Mouse (Mus musculus) limb, embryonic 10.5 days (tissue): Measurements from ENCODE around the gene Zc2hc1b. TPM values are rescaled to one million over a fixed set of nuclear protein-coding genes. Genes with fewer than 3 reads are reported as not detected.

Source experiments
- DNase-seq: peaks from one replicate; pipeline ENCODE4 v3.0.0-alpha.2; 2017; ENCODE audit warnings: low spot score
- H3K27ac ChIP-seq: fragments of 300-500 bp; sonication (generic); 2 replicates; pipeline ENCODE4 v1.5.1; 2016; ENCODE audit warnings: mild to moderate bottlenecking
- H3K27me3 ChIP-seq: fragments of 300-500 bp; sonication (generic); 2 replicates; pipeline ENCODE4 v1.6.1; 2016; ENCODE audit warnings: low read depth, mild to moderate bottlenecking; ENCODE audit not compliant: poor library complexity, severe bottlenecking
- H3K36me3 ChIP-seq: fragments of 300-500 bp; sonication (generic); 2 replicates; pipeline ENCODE4 v1.6.1; 2016; ENCODE audit warnings: mild to moderate bottlenecking, moderate library complexity
- H3K4me1 ChIP-seq: fragments of 300-500 bp; sonication (generic); 2 replicates; pipeline ENCODE4 v1.6.1; 2016
- H3K4me3 ChIP-seq: fragments of 300-500 bp; sonication (generic); 2 replicates; pipeline ENCODE4 v1.5.1; 2016; ENCODE audit warnings: mild to moderate bottlenecking, moderate library complexity
- H3K9me3 ChIP-seq: fragments of 300-500 bp; sonication (generic); replicated peaks from 2 replicates; pipeline ENCODE4 v1.6.1; 2016; ENCODE audit warnings: mild to moderate bottlenecking
- WGBS: fragments of 180-500 bp; shearing (Covaris S2); methylation state at CpG from one replicate; pipeline ENCODE4 v1.1.7; 2016; 5-methylcytosine and 5-hydroxymethylcytosine counted together
- polyA plus RNA-seq: library from polyadenylated mRNA; unstranded; fragments of >200 nt; fragmentation: Nextera tagmentation; extraction: Ambion mirVana; gene quantifications from 2 replicates; pipeline ENCODE4 v1.2.1, GENCODE M21; 2016

Gene Zc2hc1b
- not detected in 2 replicates for polyA plus RNA-seq

- no peak within 1 kb of the TSS for H3K27ac ChIP-seq
- peaks cover 70% of the 10 kb centered on the region for H3K36me3 ChIP-seq
- H3K27me3 ChIP-seq: no peaks in the 10 kb centered on the region
- H3K9me3 ChIP-seq: no peaks in the 10 kb centered on the region
- no peak for DNase-seq
- H3K4me3 ChIP-seq: no peak within 1 kb of the TSS
- peaks cover 3% of the 10 kb centered on the region for H3K4me1 ChIP-seq
- 85% methylated on average over 7 of the region's 7 CpGs for WGBS
Observed at GRCm38 (mm10) chr10:13177973-13178624, at the start of gene Zc2hc1b. Gene Zc2hc1b (minus strand): TSS chr10:13178023.

- Histone ChIP-seq H3K27ac (no peak overlapping the region), H3K36me3 (peaks cover 20% of the 10 kb centered on the region; the same call in 1 of the 2 replicates), H3K4me3 (no peak overlapping the region), H3K4me1 (no peaks in the 10 kb centered on the region), H3K9me3 (no peaks in the 10 kb centered on the region), H3K27me3 (no peaks in the 10 kb centered on the region)
- 91% methylated on average over 7 of the region's 7 CpGs for WGBS
- DNase-seq: no peak
Observed at GRCm38 (mm10) chr10:13225377-13226063, 47.7 kb upstream of the Zc2hc1b start.

- WGBS: 89% methylated on average over 3 of the region's 3 CpGs
- Histone ChIP-seq H3K27me3 (no peaks in the 10 kb centered on the region), H3K27ac (no peak overlapping the region), H3K4me1 (no peaks in the 10 kb centered on the region), H3K9me3 (no peaks in the 10 kb centered on the region), H3K36me3 (peaks cover 17% of the 10 kb centered on the region; the same call in 1 of the 2 replicates), H3K4me3 (no peak overlapping the region)
- no peak for DNase-seq
Observed at GRCm38 (mm10) chr10:13222135-13222534, 44.3 kb upstream of the Zc2hc1b start.

GRCm38 (mm10) chr10:13220061-13220460 is 42.2 kb upstream of the Zc2hc1b start:
- Histone ChIP-seq H3K36me3 (peaks cover 17% of the 10 kb centered on the region; the same call in 1 of the 2 replicates), H3K4me1 (no peaks in the 10 kb centered on the region), H3K27me3 (no peaks in the 10 kb centered on the region), H3K27ac (no peak overlapping the region), H3K9me3 (no peaks in the 10 kb centered on the region), H3K4me3 (no peak overlapping the region)
- WGBS: 73% methylated on average over 1 of the region's 1 CpGs
- DNase-seq: no peak

GRCm38 (mm10) chr10:13213956-13214355 is 36.1 kb upstream of the Zc2hc1b start:
- H3K4me1 ChIP-seq: 0 out of 2 replicates have a peak, but pooled peaks cover 3% of the 10 kb centered on the region
- no peaks in the 10 kb centered on the region for H3K9me3 ChIP-seq
- H3K27ac ChIP-seq: no peak overlapping the region
- 86% methylated on average over 12 of the region's 12 CpGs for WGBS
- H3K36me3 ChIP-seq: peaks cover 9% of the 10 kb centered on the region; the same call in 1 of the 2 replicates
- no peak overlapping the region for H3K4me3 ChIP-seq
- H3K27me3 ChIP-seq: no peaks in the 10 kb centered on the region
- DNase-seq: no peak

GRCm38 (mm10) chr10:13212829-13213228 is 35.0 kb upstream of the Zc2hc1b start:
- Histone ChIP-seq H3K36me3 (peaks cover 9% of the 10 kb centered on the region; the same call in 1 of the 2 replicates), H3K4me3 (no peak overlapping the region), H3K27ac (no peak overlapping the region), H3K9me3 (no peaks in the 10 kb centered on the region), H3K4me1 (0 out of 2 replicates have a peak, but pooled peaks cover 3% of the 10 kb centered on the region), H3K27me3 (no peaks in the 10 kb centered on the region)
- DNase-seq: no peak
- WGBS: 71% methylated on average over 6 of the region's 6 CpGs

- no peak for DNase-seq
- no peak overlapping the region for H3K4me3 ChIP-seq
- 0 out of 2 replicates have a peak, but pooled peaks cover 3% of the 10 kb centered on the region for H3K4me1 ChIP-seq
- 85% methylated on average over 9 of the region's 9 CpGs for WGBS
- no peaks in the 10 kb centered on the region for H3K27me3 ChIP-seq
- H3K36me3 ChIP-seq: peaks cover 9% of the 10 kb centered on the region; the same call in 1 of the 2 replicates
- H3K27ac ChIP-seq: no peak overlapping the region
- no peaks in the 10 kb centered on the region for H3K9me3 ChIP-seq
Observed at GRCm38 (mm10) chr10:13212326-13212725, 34.5 kb upstream of the Zc2hc1b start.

- Histone ChIP-seq H3K4me1 (0 out of 2 replicates have a peak, but pooled peaks cover 3% of the 10 kb centered on the region), H3K9me3 (no peaks in the 10 kb centered on the region), H3K27ac (no peak overlapping the region), H3K4me3 (no peak overlapping the region), H3K36me3 (peaks cover 9% of the 10 kb centered on the region; the same call in 1 of the 2 replicates), H3K27me3 (no peaks in the 10 kb centered on the region)
- DNase-seq: no peak
- 73% methylated on average over 8 of the region's 8 CpGs for WGBS
Observed at GRCm38 (mm10) chr10:13209930-13210637, 32.3 kb upstream of the Zc2hc1b start.

GRCm38 (mm10) chr10:13209506-13209905 is 31.7 kb upstream of the Zc2hc1b start:
- DNase-seq: no peak

GRCm38 (mm10) chr10:13209061-13209460 is 31.2 kb upstream of the Zc2hc1b start:
- no peak overlapping the region for H3K27ac ChIP-seq
- 89% methylated on average over 4 of the region's 4 CpGs for WGBS
- H3K4me3 ChIP-seq: no peak overlapping the region
- no peaks in the 10 kb centered on the region for H3K27me3 ChIP-seq
- H3K9me3 ChIP-seq: no peaks in the 10 kb centered on the region
- H3K36me3 ChIP-seq: peaks cover 5% of the 10 kb centered on the region; the same call in 1 of the 2 replicates
- no peak for DNase-seq
- H3K4me1 ChIP-seq: 0 out of 2 replicates have a peak, but pooled peaks cover 3% of the 10 kb centered on the region

More at GRCm38 (mm10) chr10:13209506-13209905, 31.7 kb upstream of the Zc2hc1b start:
- Histone ChIP-seq H3K9me3 (no peaks in the 10 kb centered on the region), H3K27me3 (no peaks in the 10 kb centered on the region), H3K4me1 (0 out of 2 replicates have a peak, but pooled peaks cover 3% of the 10 kb centered on the region), H3K27ac (no peak overlapping the region), H3K4me3 (no peak overlapping the region), H3K36me3 (peaks cover 9% of the 10 kb centered on the region; the same call in 1 of the 2 replicates)
- WGBS: 85% methylated on average over 3 of the region's 3 CpGs

- no peak overlapping the region for H3K4me3 ChIP-seq
- H3K27ac ChIP-seq: no peak overlapping the region
- DNase-seq: no peak
- H3K36me3 ChIP-seq: no peaks in the 10 kb centered on the region
- H3K4me1 ChIP-seq: no peaks in the 10 kb centered on the region
- WGBS: 94% methylated on average over 6 of the region's 6 CpGs
- no peaks in the 10 kb centered on the region for H3K9me3 ChIP-seq
- H3K27me3 ChIP-seq: no peaks in the 10 kb centered on the region
Observed at GRCm38 (mm10) chr10:13201741-13202293, 24.0 kb upstream of the Zc2hc1b start.

- no peak for DNase-seq
- Histone ChIP-seq H3K9me3 (no peaks in the 10 kb centered on the region), H3K36me3 (no peaks in the 10 kb centered on the region), H3K27me3 (no peaks in the 10 kb centered on the region), H3K27ac (no peak overlapping the region), H3K4me1 (no peaks in the 10 kb centered on the region), H3K4me3 (no peak overlapping the region)
- 95% methylated on average over 3 of the region's 3 CpGs for WGBS
Observed at GRCm38 (mm10) chr10:13200862-13201261, 23.0 kb upstream of the Zc2hc1b start.
